ENCODE assay signal across 9 mouse cellular contexts in the genomic region with DNA sequence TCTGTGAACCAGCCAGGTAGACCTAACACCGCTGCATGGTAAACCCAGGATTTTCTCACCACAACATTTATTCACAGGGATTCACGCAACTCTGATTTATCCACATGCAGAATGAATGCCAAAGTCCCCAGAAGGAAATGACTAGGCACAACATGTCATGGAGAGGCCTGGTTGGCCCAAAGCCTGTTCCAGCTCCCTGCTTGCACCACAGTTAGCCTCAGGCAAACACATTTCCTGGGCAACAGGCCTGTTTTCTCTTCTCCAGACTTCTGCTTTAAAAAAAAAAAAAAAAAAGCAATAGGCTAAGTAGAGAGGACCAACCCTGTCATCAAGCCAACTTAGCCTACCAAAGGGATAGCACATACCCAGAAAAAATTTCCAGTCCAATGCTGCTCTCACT. TPM values are rescaled to one million over a fixed set of nuclear protein-coding genes. Genes with fewer than 3 reads are reported as not detected.
A peak's percentile ranks its signal among the peaks of the same experiment; 100 is the strongest.
DNase-seq lines count a peak whose midpoint lies in the region; ATAC-seq and TF ChIP-seq lines count a peak whose summit lies in the region.
"Had no signal": no experiment of that assay in that cellular context is flagged by ENCODE, and none has a peak within 500 bp of the region (broad histone marks: within the 10 kb centered on the region; RNA-seq: fewer than 3 reads in every experiment).

No protein-coding gene starts in this region.

- peak; percentile 47 for DNase-seq in layer of hippocampus, adult 9-11 months
- no peak for DNase-seq in layer of hippocampus, postnatal 25 days (ENCODE audit: extremely low spot score in 1 of 2, low spot score in 1 of 2)
- peak; percentile 87 for DNase-seq in Patski (ENCODE audit: low read depth, low spot score)
- peak; percentile 92 for DNase-seq in cerebellum, adult 9-11 months
- peak; percentile 57 for DNase-seq in kidney, adult 9 months
- DNase-seq in frontal cortex, postnatal 36 days (ENCODE audit: low spot score in 2 of 2): no peak
- no peak for DNase-seq in embryo, embryonic 10 days (ENCODE audit: low spot score)
- no peak for DNase-seq in right cerebral cortex, postnatal 25 days

- H3K27me3 ChIP-seq in Patski: no peaks in the 10 kb centered on the region

- CTCF ChIA-PET in Patski (lab: Charles Lee): interaction anchor here (0.7 to 2.0 kb wide), 4 partner anchors 14 to 58 kb away, joined by 3 to 9 read pairs (median 4); no protein-coding TSS in a partner anchor

- no peak for TF ChIP-seq CTCF in Patski (IDR thresholded peaks at IDR 0.05)

- ATAC-seq in Patski: peak; percentile 75

- in situ Hi-C loops in Patski (cut with MboI; ENCODE audit: low pct_unique_long_range_greater_than_20kb): no loop called here

- POLR2A ChIA-PET in Patski (lab: Charles Lee): interaction anchor here (0.6 to 1.6 kb wide), 5 partner anchors 14 to 212 kb away, joined by 3 to 11 read pairs (median 4); a partner anchor contains a TSS

RNA-seq across cellular contexts. Expression of a gene that starts 14.9 kb away (rescaled TPM):
- total RNA-seq in layer of hippocampus, postnatal 25 days (2021): 100 to 1,000 TPM; 173 to 185 TPM
- 84.4 TPM for polyA plus RNA-seq in Patski (2021)

RNA-seq across cellular contexts. Expression of a gene that starts 59.6 kb away (rescaled TPM):
- total RNA-seq in layer of hippocampus, postnatal 25 days (2021): 10 to 100 TPM; 43.3 to 45.9 TPM
- polyA plus RNA-seq in Patski (2021): 100 TPM
- total RNA-seq: neutrophil, adult 5-6 weeks had no signal

Comparison
In these comparisons a context has a peak if more than half of its experiments do, and no peak if none do; other contexts are left out.
1. DNase-seq: peak in layer of hippocampus, adult 9-11 months (single experiment), Patski (single experiment), cerebellum, adult 9-11 months (single experiment) and kidney, adult 9 months (single experiment); none in layer of hippocampus, postnatal 25 days (0 of 2), frontal cortex, postnatal 36 days (0 of 2), embryo, embryonic 10 days (single experiment) and right cerebral cortex, postnatal 25 days (single experiment).